Mouse (Mus musculus) erythroblast, embryonic 14.5 days (primary cell): Measurements from ENCODE around the gene Dpy19l2.

ENCODE experiments used
- GATA1 ChIP-seq: IDR thresholded peaks from 2 replicates; pipeline ENCODE4 v1.6.1; 2012; ENCODE audit warnings: low read length, inconsistent platforms, mixed read lengths
- TAL1 ChIP-seq: IDR thresholded peaks from 3 replicates; pipeline ENCODE4 v1.6.1; 2012; ENCODE audit warnings: low read length, inconsistent platforms, mixed read lengths

- TF ChIP-seq TAL1 = no peak
- no peak for TF ChIP-seq GATA1
These were observed 187.2 kb downstream of the Dpy19l2 start for GRCm38 (mm10) chr9:24508880-24509279.
